Mouse (Mus musculus) layer of hippocampus, adult 18-20 months (tissue): ENCODE results near the gene Zbtb1. TPM values are rescaled to one million over a fixed set of nuclear protein-coding genes. Genes with fewer than 3 reads are reported as not detected.
"Not testable (repeated sequence)": the region's sequence is repeated elsewhere in the genome, so short reads cannot be mapped to it uniquely, and the experiment has no call there.

ENCODE experiments used
- DNase-seq, 2 experiments: peaks; one replicate each; pipeline ENCODE4 v3.0.0; 2022; ENCODE audit warnings: low spot score in 2 of 2
- total RNA-seq, 2 experiments: library from RNA; stranded (reverse); gene quantifications; 2 replicates each; pipeline ENCODE4 v1.2.3; 2021

The Zbtb1 gene
- total RNA-seq, 2 experiments from 2014 or later = 6.8 to 7.4 TPM

GRCm38 (mm10) chr12:76402991-76403885 is 33.2 kb downstream of the Zbtb1 start:
- DNase-seq = no peak

- DNase-seq = peak; percentile 99 to 100
These were observed 33.9 kb downstream of the Zbtb1 start, which contains the start of gene Hspa2 for GRCm38 (mm10) chr12:76403886-76404537. Gene Hspa2 (plus strand): TSS chr12:76404176.

GRCm38 (mm10) chr12:76404836-76405182 is 34.7 kb downstream of the Zbtb1 start:
- DNase-seq = peak; percentile 9 to 29

- DNase-seq = peak; percentile 9 to 49
These were observed 35.3 kb downstream of the Zbtb1 start for GRCm38 (mm10) chr12:76405183-76405970.

GRCm38 (mm10) chr12:76405971-76406370 is 35.9 kb downstream of the Zbtb1 start:
- DNase-seq = no peak

GRCm38 (mm10) chr12:76407184-76407583 is 37.1 kb downstream of the Zbtb1 start:
- DNase-seq = no peak

GRCm38 (mm10) chr12:76409166-76409565 is 39.1 kb downstream of the Zbtb1 start:
- DNase-seq = no peak

GRCm38 (mm10) chr12:76415383-76416010 is 45.4 kb downstream of the Zbtb1 start:
- DNase-seq = no peak

- DNase-seq = no peak
These were observed 47.4 kb downstream of the Zbtb1 start, which contains the start of gene Ppp1r36 for GRCm38 (mm10) chr12:76417433-76417854. Gene Ppp1r36 (plus strand): TSS chr12:76417538.

GRCm38 (mm10) chr12:76418346-76418745 is 48.3 kb downstream of the Zbtb1 start:
- DNase-seq = no peak

- DNase-seq = no peak
These were observed 55.2 kb downstream of the Zbtb1 start for GRCm38 (mm10) chr12:76425256-76425655.

- DNase-seq = no peak
These were observed 57.5 kb downstream of the Zbtb1 start for GRCm38 (mm10) chr12:76427546-76427945.

- DNase-seq = peak in 1 of 2 experiments; percentile 52
These were observed 60.9 kb downstream of the Zbtb1 start for GRCm38 (mm10) chr12:76430879-76431406.

- peak; percentile 22 to 62 for DNase-seq
These were observed 61.4 kb downstream of the Zbtb1 start for GRCm38 (mm10) chr12:76431431-76431830.

GRCm38 (mm10) chr12:76434111-76434510 is 64.0 kb downstream of the Zbtb1 start:
- no peak for DNase-seq

GRCm38 (mm10) chr12:76435084-76435483 is 65.0 kb downstream of the Zbtb1 start:
- no peak for DNase-seq

- no peak for DNase-seq
These were observed 65.5 kb downstream of the Zbtb1 start for GRCm38 (mm10) chr12:76435549-76435948.

- not testable (repeated sequence) for DNase-seq
These were observed 73.4 kb downstream of the Zbtb1 start for GRCm38 (mm10) chr12:76443488-76443887.

GRCm38 (mm10) chr12:76444359-76444772 is 74.3 kb downstream of the Zbtb1 start:
- no peak for DNase-seq

- no peak for DNase-seq
These were observed 74.8 kb downstream of the Zbtb1 start for GRCm38 (mm10) chr12:76444862-76445261.

GRCm38 (mm10) chr12:76446201-76446600 is 76.1 kb downstream of the Zbtb1 start:
- DNase-seq = no peak
